Mouse (Mus musculus) embryonic facial prominence, embryonic 15.5 days (tissue): ENCODE measurements around the gene Trim14. TPM values are rescaled to one million over a fixed set of nuclear protein-coding genes. Genes with fewer than 3 reads are reported as not detected.
A peak's percentile ranks its signal among the peaks of the same experiment; 100 is the strongest.

Experiments
- ATAC-seq: fragments of 200-750 bp; cut with Nextera tagmentation; 2 replicates; pipeline ENCODE4 v1.8.0; 2017; ENCODE audit warnings: low read depth, moderate TSS enrichment; ENCODE audit not compliant: insufficient number of reproducible peaks, low FRiP score, low TSS enrichment
- H3K27ac ChIP-seq: fragments of 300-500 bp; sonication (generic); replicated peaks from 2 replicates; pipeline ENCODE4 v1.5.1; 2015; ENCODE audit warnings: mild to moderate bottlenecking, inconsistent platforms
- H3K27me3 ChIP-seq: fragments of 300-500 bp; sonication (generic); 2 replicates; pipeline ENCODE4 v1.6.1; 2015; ENCODE audit warnings: inconsistent platforms
- H3K36me3 ChIP-seq: fragments of 300-500 bp; sonication (generic); 2 replicates; pipeline ENCODE4 v1.6.1; 2015; ENCODE audit warnings: mild to moderate bottlenecking, inconsistent platforms
- H3K4me1 ChIP-seq: fragments of 300-500 bp; sonication (generic); 2 replicates; pipeline ENCODE4 v1.6.1; 2015; ENCODE audit warnings: inconsistent platforms
- H3K4me2 ChIP-seq: fragments of 300-500 bp; sonication (generic); replicated peaks from 2 replicates; pipeline ENCODE4 v1.6.1; 2015; ENCODE audit warnings: mild to moderate bottlenecking, inconsistent platforms
- H3K4me3 ChIP-seq: fragments of 300-500 bp; sonication (generic); replicated peaks from 2 replicates; pipeline ENCODE4 v1.5.1; 2015; ENCODE audit warnings: mild to moderate bottlenecking, inconsistent platforms
- H3K9ac ChIP-seq: fragments of 300-500 bp; sonication (generic); 2 replicates; pipeline ENCODE4 v1.6.1; 2015; ENCODE audit warnings: inconsistent platforms
- H3K9me3 ChIP-seq: fragments of 300-500 bp; sonication (generic); replicated peaks from 2 replicates; pipeline ENCODE4 v1.6.1; 2016; ENCODE audit warnings: inconsistent platforms
- WGBS: fragments of 180-500 bp; shearing (Covaris S2); methylation state at CpG from one replicate; pipeline ENCODE4 v1.1.7; 2015; 5-methylcytosine and 5-hydroxymethylcytosine counted together
- polyA plus RNA-seq: library from polyadenylated mRNA; unstranded; fragments of >200 nt; fragmentation: Nextera tagmentation; extraction: Ambion mirVana; gene quantifications from 2 replicates; pipeline ENCODE4 v1.2.1, GENCODE M21; 2015

The Trim14 gene
- polyA plus RNA-seq, 1 experiment from 2014 or later = 2.3 TPM

DNA sequence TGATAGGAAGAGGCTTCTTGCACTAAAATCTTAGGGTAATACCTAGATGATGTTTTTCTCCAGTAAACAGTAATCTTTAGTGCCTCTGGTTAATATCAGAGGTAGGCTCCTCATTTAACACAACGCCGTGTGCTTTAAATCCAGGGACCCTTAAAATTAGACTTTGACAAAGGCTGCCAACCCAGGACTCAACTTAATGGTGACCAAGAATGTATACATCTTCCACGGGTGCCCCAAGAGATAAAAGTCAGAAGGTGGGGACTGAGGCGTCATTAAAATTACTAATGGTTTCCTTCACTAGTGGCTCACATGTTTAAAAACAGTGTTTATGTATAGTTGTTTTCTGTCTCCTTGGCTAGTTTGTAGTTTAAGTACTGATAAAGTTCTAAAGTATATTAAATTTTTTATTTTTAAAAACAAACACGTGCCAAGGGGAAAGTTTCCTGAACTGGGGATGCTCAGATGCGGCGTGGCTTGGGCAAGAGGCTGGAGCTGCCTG, 85.9 kb downstream of the Trim14 start:
- H3K9me3 ChIP-seq = no peaks in the 10 kb centered on the region
- no peaks in the 10 kb centered on the region for H3K36me3 ChIP-seq
- peak overlapping the region; percentile 79 for H3K4me3 ChIP-seq
- H3K27me3 ChIP-seq = no peaks in the 10 kb centered on the region
- H3K9ac ChIP-seq = peak overlapping the region; percentile 24
- 32% methylated on average over 7 of the region's 7 CpGs for WGBS
- peak overlapping the region; percentile 99 for H3K27ac ChIP-seq
- peak overlapping the region; percentile 63 for H3K4me2 ChIP-seq
- peaks cover 27% of the 10 kb centered on the region for H3K4me1 ChIP-seq
- no peak for ATAC-seq

DNA sequence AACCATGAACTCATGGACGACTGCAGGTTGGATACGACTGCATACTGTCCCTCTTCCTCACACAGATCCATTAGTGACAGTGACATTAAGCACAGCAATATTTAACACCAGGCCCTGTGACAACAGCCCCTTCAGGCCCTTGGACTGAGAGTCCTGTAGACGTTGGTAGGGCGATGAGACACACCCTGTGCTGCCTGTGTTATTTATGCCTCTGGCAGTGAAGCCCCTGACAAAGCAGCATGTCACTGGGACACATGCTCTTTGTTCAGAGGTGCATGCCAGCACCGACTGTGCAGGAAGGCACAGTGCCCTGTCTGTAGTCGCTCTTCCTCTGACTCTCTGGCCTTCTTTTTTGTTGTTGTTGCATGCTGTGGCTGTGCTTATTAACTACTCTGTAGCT, 87.1 kb downstream of the Trim14 start:
- ATAC-seq = no peak
- H3K4me2 ChIP-seq = no peak overlapping the region
- no peaks in the 10 kb centered on the region for H3K27me3 ChIP-seq
- H3K36me3 ChIP-seq = no peaks in the 10 kb centered on the region
- no peak overlapping the region for H3K27ac ChIP-seq
- 31% methylated on average over 6 of the region's 6 CpGs for WGBS
- peaks cover 17% of the 10 kb centered on the region for H3K4me1 ChIP-seq
- H3K9ac ChIP-seq = no peak overlapping the region
- H3K4me3 ChIP-seq = no peak overlapping the region
- H3K9me3 ChIP-seq = no peaks in the 10 kb centered on the region

DNA sequence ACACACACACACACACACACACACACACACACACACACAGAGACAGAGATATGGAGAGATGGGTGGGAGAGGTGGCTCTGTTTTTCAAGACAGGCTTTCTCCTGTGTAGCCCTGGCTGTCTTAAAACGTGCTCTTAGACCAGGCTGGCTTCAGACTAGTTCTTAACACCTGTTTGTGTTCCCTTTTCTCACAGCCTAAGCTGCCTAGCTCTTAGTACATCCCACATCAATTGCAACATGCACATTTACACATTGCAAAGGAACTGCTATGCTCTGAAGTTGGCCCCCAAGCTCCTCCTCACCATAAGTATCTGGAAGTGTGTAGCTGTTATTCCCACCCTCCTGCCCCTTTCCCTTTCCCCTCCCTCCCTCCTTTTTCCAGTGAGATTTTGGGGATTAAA, 88.5 kb downstream of the Trim14 start:
- H3K9me3 ChIP-seq = no peaks in the 10 kb centered on the region
- H3K4me2 ChIP-seq = no peak overlapping the region
- peaks cover 2% of the 10 kb centered on the region; the same call in 1 of the 2 replicates for H3K4me1 ChIP-seq
- H3K27ac ChIP-seq = no peak overlapping the region
- no peak for ATAC-seq
- no peak overlapping the region for H3K4me3 ChIP-seq
- WGBS = 45% methylated on average over 1 of the region's 1 CpGs
- H3K27me3 ChIP-seq = no peaks in the 10 kb centered on the region
- no peak overlapping the region for H3K9ac ChIP-seq
- H3K36me3 ChIP-seq = no peaks in the 10 kb centered on the region

DNA sequence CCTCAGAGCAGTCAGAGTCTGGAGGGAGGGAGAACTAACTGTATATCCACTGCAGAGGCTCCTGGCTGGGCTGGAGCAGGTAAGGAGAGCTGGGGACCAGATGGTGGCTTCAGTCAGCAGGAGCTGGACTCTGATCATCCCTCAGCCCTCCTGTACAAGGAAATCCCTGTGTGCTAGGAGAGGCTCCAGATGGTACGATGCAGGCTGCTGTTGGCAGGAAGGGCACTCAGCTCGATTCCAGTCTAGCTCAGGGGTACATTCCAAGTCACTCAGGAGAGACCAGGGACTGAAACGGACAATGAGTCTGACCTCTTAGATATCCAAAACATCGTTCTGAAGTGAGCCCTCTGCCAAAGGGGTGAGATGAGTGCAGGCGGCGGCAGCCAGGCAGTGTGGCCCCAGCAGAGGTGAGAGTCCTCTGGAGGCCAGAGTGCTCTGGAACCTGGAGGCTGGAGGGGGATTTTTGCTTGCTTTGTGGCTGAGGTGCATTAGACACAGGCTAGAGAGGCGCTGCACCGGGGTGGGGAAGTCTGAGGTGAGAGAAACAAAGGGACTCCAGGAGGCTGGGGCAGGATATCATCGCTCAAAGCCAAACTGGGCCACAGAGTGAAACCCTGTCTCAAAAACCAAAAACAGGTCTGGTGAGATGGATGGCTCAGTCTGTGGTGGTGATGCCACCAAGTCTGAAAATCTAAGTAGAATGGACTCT, 90.5 kb downstream of the Trim14 start:
- Histone ChIP-seq H3K27ac (no peak overlapping the region), H3K9me3 (no peaks in the 10 kb centered on the region), H3K4me1 (no peaks in the 10 kb centered on the region), H3K27me3 (no peaks in the 10 kb centered on the region), H3K4me3 (no peak overlapping the region), H3K9ac (no peak overlapping the region), H3K36me3 (no peaks in the 10 kb centered on the region), H3K4me2 (no peak overlapping the region)
- WGBS = 33% methylated on average over 9 of the region's 9 CpGs
- no peak for ATAC-seq

Other genes with a start within 250 kb of the Trim14 start
- 1.9 and 2.1 TPM in 2 replicates for gene Foxe1, start 192.5 kb downstream of the Trim14 start, polyA plus RNA-seq
- 9.2 and 10.8 TPM in 2 replicates for gene Trmo, start 146.7 kb downstream of the Trim14 start, polyA plus RNA-seq
- gene Hemgn, start 122.6 kb downstream of the Trim14 start, polyA plus RNA-seq = 0.68 and 1.0 TPM in 2 replicates
- 259 and 284 TPM in 2 replicates for gene Anp32b, start 85.2 kb downstream of the Trim14 start, polyA plus RNA-seq
- 79.8 and 85.1 TPM in 2 replicates for gene Nans, start 46.9 kb downstream of the Trim14 start, polyA plus RNA-seq
- gene Coro2a, start 66.1 kb upstream of the Trim14 start, polyA plus RNA-seq = 4.9 and 6.8 TPM in 2 replicates
- gene Tbc1d2, start 114.1 kb upstream of the Trim14 start, polyA plus RNA-seq = 2.2 and 2.9 TPM in 2 replicates